8 mouse cellular contexts compared by ENCODE assay signal in the genomic region with DNA sequence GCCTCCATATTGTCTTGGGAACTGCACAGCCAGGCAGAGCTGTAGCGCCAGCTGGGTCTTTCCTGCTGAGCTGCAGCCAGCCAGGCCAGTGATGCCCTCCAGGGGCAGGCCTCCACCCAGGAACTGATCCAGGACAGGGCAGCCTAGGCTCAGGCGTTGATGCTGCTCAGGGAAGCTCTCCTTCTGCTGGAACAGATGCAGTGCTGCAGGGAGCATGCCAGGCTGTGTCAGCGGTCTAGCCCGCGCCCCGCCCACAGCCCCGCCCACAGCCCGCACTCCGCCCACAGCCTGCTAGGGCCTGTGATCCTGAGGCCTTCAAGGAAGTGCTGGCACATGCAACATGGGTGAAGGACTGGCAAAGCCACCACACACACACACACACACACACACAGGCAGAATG. TPM values are rescaled to one million over a fixed set of nuclear protein-coding genes. Genes with fewer than 3 reads are reported as not detected.
A peak's percentile ranks its signal among the peaks of the same experiment; 100 is the strongest.
DNase-seq lines count a peak whose midpoint lies in the region; ATAC-seq and TF ChIP-seq lines count a peak whose summit lies in the region.

No protein-coding gene starts in this region.

- no peaks in the 10 kb centered on the region for H3K79me2 ChIP-seq in heart, adult 2 months (replicated peaks; ENCODE audit: control insufficient read depth, insufficient read depth, low read length)

- no peak for TF ChIP-seq EP300 in heart, adult 2 months (IDR thresholded peaks at IDR 0.05; ENCODE audit: insufficient read depth, low read depth, low read length)

- TF ChIP-seq POLR2A in heart, adult 2 months (IDR thresholded peaks at IDR 0.05; ENCODE audit: insufficient read depth, low read depth, low read length): 0 out of 2 replicates have a peak, but pooled peaks have one; percentile 14
- no peak for TF ChIP-seq POLR2A in kidney, adult 2 months (IDR thresholded peaks at IDR 0.05; ENCODE audit: low read depth, low read length)
- no peak for TF ChIP-seq POLR2A in limb, embryonic 14.5 days (IDR thresholded peaks at IDR 0.05; ENCODE audit: borderline replicate concordance, extremely low read depth, insufficient read depth, insufficient read length)

- no peaks in the 10 kb centered on the region for H3K27me3 ChIP-seq in embryonic facial prominence, embryonic 13.5 days
- no peaks in the 10 kb centered on the region for H3K27me3 ChIP-seq in heart, adult 2 months (ENCODE audit: control insufficient read depth, insufficient read depth, low read length)
- no peaks in the 10 kb centered on the region for H3K27me3 ChIP-seq in kidney, adult 2 months (replicated peaks; ENCODE audit: control insufficient read depth, insufficient read depth, low read length)
- H3K27me3 ChIP-seq in limb, embryonic 14.5 days (ENCODE audit: control insufficient read depth, insufficient read depth, low read length): no peaks in the 10 kb centered on the region
- H3K27me3 ChIP-seq in midbrain, embryonic 16.5 days (ENCODE audit: control insufficient read depth, insufficient read depth, low read depth, low read length): no peaks in the 10 kb centered on the region

- no peak overlapping the region for H3K4me3 ChIP-seq in embryonic facial prominence, embryonic 13.5 days
- no peak overlapping the region for H3K4me3 ChIP-seq in heart, adult 2 months
- H3K4me3 ChIP-seq in kidney, adult 2 months (ENCODE audit: insufficient read depth, low read depth, low read length): no peak overlapping the region
- no peak overlapping the region for H3K4me3 ChIP-seq in limb, embryonic 14.5 days (replicated peaks; ENCODE audit: low read length)
- no peak overlapping the region for H3K4me3 ChIP-seq in midbrain, embryonic 16.5 days (ENCODE audit: low read depth, low read length)

- H3K27ac ChIP-seq in embryonic facial prominence, embryonic 13.5 days: peak overlapping the region; percentile 48
- H3K27ac ChIP-seq in heart, adult 2 months: no peak overlapping the region; the same call in 1 of the 2 replicates
- H3K27ac ChIP-seq in kidney, adult 2 months (ENCODE audit: insufficient read depth, low read depth, low read length): no peak overlapping the region
- H3K27ac ChIP-seq in limb, embryonic 14.5 days (replicated peaks; ENCODE audit: low read depth, low read length): 0 out of 2 replicates have a peak overlapping the region, but pooled peaks have one; percentile 22
- 0 out of 2 replicates have a peak overlapping the region, but pooled peaks have one; percentile 44 for H3K27ac ChIP-seq in midbrain, embryonic 16.5 days (ENCODE audit: low read length)

- WGBS in embryonic facial prominence, embryonic 13.5 days: 3% methylated on average over 9 of the region's 9 CpGs
- 3% methylated on average over 9 of the region's 9 CpGs for WGBS in heart, adult 2 months
- WGBS in kidney, adult 2 months: 2% methylated on average over 9 of the region's 9 CpGs
- 12% methylated on average over 5 of the region's 9 CpGs for WGBS in limb, embryonic 14.5 days
- 6% methylated on average over 9 of the region's 9 CpGs for WGBS in midbrain, embryonic 16.5 days

- no peak for ATAC-seq in cerebellum, adult (ENCODE audit: insufficient number of reproducible peaks, low FRiP score, low TSS enrichment)
- peak; percentile 39 for ATAC-seq in embryonic facial prominence, embryonic 13.5 days (ENCODE audit: insufficient number of reproducible peaks, insufficient read depth, low FRiP score, low TSS enrichment, low read depth)
- 0 out of 2 replicates have a peak, but pooled peaks have one; percentile 9 for ATAC-seq in limb, embryonic 14.5 days (ENCODE audit: low FRiP score, low read depth)
- no peak for ATAC-seq in midbrain, embryonic 16.5 days

- H3K4me2 ChIP-seq in embryonic facial prominence, embryonic 13.5 days: peak overlapping the region; percentile 33
- no peak overlapping the region for H3K4me2 ChIP-seq in limb, embryonic 14.5 days (replicated peaks; ENCODE audit: low read depth, low read length, severe bottlenecking)
- no peak overlapping the region; the same call in 1 of the 2 replicates for H3K4me2 ChIP-seq in midbrain, embryonic 16.5 days (ENCODE audit: low read length)

- peak; percentile 63 for DNase-seq in cerebellum, adult 11 months
- peak; percentile 80 to 83 for DNase-seq in heart, adult 2 months
- DNase-seq in kidney, adult 2 months: peak; percentile 90
- DNase-seq in limb, embryonic 14.5 days (ENCODE audit: low spot score): peak; percentile 73
- peak; percentile 41 to 51 for DNase-seq in spleen, postnatal 36 days (ENCODE audit: low spot score in 2 of 2)

- peaks cover 29% of the 10 kb centered on the region for H3K4me1 ChIP-seq in embryonic facial prominence, embryonic 13.5 days
- peaks cover 3% of the 10 kb centered on the region for H3K4me1 ChIP-seq in heart, adult 2 months (ENCODE audit: control insufficient read depth, insufficient read depth, low read length)
- H3K4me1 ChIP-seq in kidney, adult 2 months (ENCODE audit: control insufficient read depth, insufficient read depth, low read length): peaks cover 5% of the 10 kb centered on the region; the same call in 1 of the 2 replicates
- peaks cover 11% of the 10 kb centered on the region for H3K4me1 ChIP-seq in limb, embryonic 14.5 days (ENCODE audit: control insufficient read depth, insufficient read depth, low read length)
- H3K4me1 ChIP-seq in midbrain, embryonic 16.5 days (ENCODE audit: control insufficient read depth, insufficient read depth, low read length): peaks cover 11% of the 10 kb centered on the region

- intact Hi-C loops in heart, adult 2 months (cut with DNase I): loop anchor here (5.0 kb wide), 1 partner anchor 67 kb away; no protein-coding TSS in a partner anchor

- peaks cover 45% of the 10 kb centered on the region for H3K36me3 ChIP-seq in embryonic facial prominence, embryonic 13.5 days
- H3K36me3 ChIP-seq in heart, adult 2 months (ENCODE audit: control insufficient read depth, insufficient read depth, low read length): no peaks in the 10 kb centered on the region
- H3K36me3 ChIP-seq in kidney, adult 2 months (ENCODE audit: control insufficient read depth, insufficient read depth, low read length): no peaks in the 10 kb centered on the region
- H3K36me3 ChIP-seq in limb, embryonic 14.5 days (ENCODE audit: control insufficient read depth, insufficient read depth, low read length): peaks cover 34% of the 10 kb centered on the region
- H3K36me3 ChIP-seq in midbrain, embryonic 16.5 days (ENCODE audit: control insufficient read depth, insufficient read depth, low read length): peaks cover 6% of the 10 kb centered on the region; the same call in 1 of the 2 replicates

- no peaks in the 10 kb centered on the region for H3K9me3 ChIP-seq in embryonic facial prominence, embryonic 13.5 days
- no peaks in the 10 kb centered on the region for H3K9me3 ChIP-seq in limb, embryonic 14.5 days (ENCODE audit: control insufficient read depth, low read length)
- H3K9me3 ChIP-seq in midbrain, embryonic 16.5 days (replicated peaks; ENCODE audit: control insufficient read depth, low read length, poor library complexity, severe bottlenecking): no peaks in the 10 kb centered on the region

- peak; percentile 53 for TF ChIP-seq CTCF in heart, adult 2 months (IDR thresholded peaks at IDR 0.05)
- peak; percentile 38; the same call in 1 of the 2 replicates for TF ChIP-seq CTCF in kidney, adult 2 months (conservative IDR thresholded peaks at IDR 0.05; ENCODE audit: insufficient read depth, insufficient read length, low read depth, low read length)

- H3K9ac ChIP-seq in embryonic facial prominence, embryonic 13.5 days: peak overlapping the region; percentile 61
- no peak overlapping the region for H3K9ac ChIP-seq in heart, adult 2 months (ENCODE audit: low read depth, low read length)
- H3K9ac ChIP-seq in limb, embryonic 14.5 days (ENCODE audit: low read depth, low read length, severe bottlenecking): peak overlapping the region; percentile 2
- H3K9ac ChIP-seq in midbrain, embryonic 16.5 days (ENCODE audit: low read depth, low read length): no peak overlapping the region

RNA-seq across cellular contexts. Expression of gene Xrcc3, which starts 3.9 kb away (rescaled TPM):
- 8.4 and 9.3 TPM in 2 replicates for polyA plus RNA-seq in embryonic facial prominence, embryonic 13.5 days (2015; fragmentation: Nextera tagmentation; extraction: Ambion mirVana)
- total RNA-seq in heart, adult 2 months (2021): 1 to 10 TPM; 1.4 to 1.8 TPM
- 2.1 and 2.8 TPM in 2 replicates for polyA plus RNA-seq in heart, adult 2 months (2012; rRNA removed)
- polyA plus RNA-seq in kidney, adult 2 months (2012; rRNA removed): 5.3 and 6.0 TPM in 2 replicates
- 26.3 and 32.9 TPM in 2 replicates for polyA plus RNA-seq in limb, embryonic 14.5 days (2012; rRNA removed)
- polyA plus RNA-seq in limb, embryonic 14.5 days (2014; fragmentation: Nextera tagmentation; extraction: Ambion mirVana): 10.1 and 12.4 TPM in 2 replicates
- 2.0 and 2.1 TPM in 2 replicates for polyA plus RNA-seq in midbrain, embryonic 16.5 days (2015; fragmentation: Nextera tagmentation; extraction: Ambion mirVana)

RNA-seq across cellular contexts. Expression of gene Zfyve21, which starts 4.2 kb away (rescaled TPM):
- 105 and 113 TPM in 2 replicates for polyA plus RNA-seq in embryonic facial prominence, embryonic 13.5 days (2015; fragmentation: Nextera tagmentation; extraction: Ambion mirVana)
- total RNA-seq in heart, adult 2 months (2021): 10 to 100 TPM; 65.1 to 74.8 TPM
- 71.9 and 89.6 TPM in 2 replicates for polyA plus RNA-seq in heart, adult 2 months (2012; rRNA removed)
- 97.0 and 105 TPM in 2 replicates for polyA plus RNA-seq in kidney, adult 2 months (2012; rRNA removed)
- 102 and 114 TPM in 2 replicates for polyA plus RNA-seq in limb, embryonic 14.5 days (2012; rRNA removed)
- 110 and 119 TPM in 2 replicates for polyA plus RNA-seq in limb, embryonic 14.5 days (2014; fragmentation: Nextera tagmentation; extraction: Ambion mirVana)
- 32.1 and 35.1 TPM in 2 replicates for polyA plus RNA-seq in midbrain, embryonic 16.5 days (2015; fragmentation: Nextera tagmentation; extraction: Ambion mirVana)

RNA-seq across cellular contexts. Expression of gene Klc1, which starts 51.1 kb away (rescaled TPM):
- 113 and 122 TPM in 2 replicates for polyA plus RNA-seq in embryonic facial prominence, embryonic 13.5 days (2015; fragmentation: Nextera tagmentation; extraction: Ambion mirVana)
- total RNA-seq in heart, adult 2 months (2021): 10 to 100 TPM; 83.8 to 83.9 TPM
- 80.8 and 105 TPM in 2 replicates for polyA plus RNA-seq in heart, adult 2 months (2012; rRNA removed)
- 40.3 and 44.3 TPM in 2 replicates for polyA plus RNA-seq in kidney, adult 2 months (2012; rRNA removed)
- polyA plus RNA-seq in limb, embryonic 14.5 days (2012; rRNA removed): 121 and 137 TPM in 2 replicates
- 104 and 110 TPM in 2 replicates for polyA plus RNA-seq in limb, embryonic 14.5 days (2014; fragmentation: Nextera tagmentation; extraction: Ambion mirVana)
- polyA plus RNA-seq in midbrain, embryonic 16.5 days (2015; fragmentation: Nextera tagmentation; extraction: Ambion mirVana): 665 and 671 TPM in 2 replicates

Comparison
In these comparisons a context has a peak if more than half of its experiments do, and no peak if none do; other contexts are left out.
1. ATAC-seq: peak in embryonic facial prominence, embryonic 13.5 days (single experiment) and limb, embryonic 14.5 days (single experiment); none in cerebellum, adult (single experiment) and midbrain, embryonic 16.5 days (single experiment).
2. H3K27ac ChIP-seq: peak in embryonic facial prominence, embryonic 13.5 days (single experiment), limb, embryonic 14.5 days (single experiment) and midbrain, embryonic 16.5 days (single experiment); none in heart, adult 2 months (single experiment) and kidney, adult 2 months (single experiment).
3. H3K9ac ChIP-seq: peak in embryonic facial prominence, embryonic 13.5 days (single experiment) and limb, embryonic 14.5 days (single experiment); none in heart, adult 2 months (single experiment) and midbrain, embryonic 16.5 days (single experiment).
4. Peak in every context shown above with its lines, with median percentiles within 50 percentile points of each other: DNase-seq.